Mouse (Mus musculus) heart, embryonic 11.5 days (tissue): ENCODE measurements around the gene Wdr43. TPM values are rescaled to one million over a fixed set of nuclear protein-coding genes. Genes with fewer than 3 reads are reported as not detected.
"Not testable (repeated sequence)": the region's sequence is repeated elsewhere in the genome, so short reads cannot be mapped to it uniquely, and the experiment has no call there.

Source experiments
- ATAC-seq: fragments of 200-750 bp; cut with Nextera tagmentation; replicated peaks from 2 replicates; pipeline ENCODE4 v1.8.0; 2017; ENCODE audit warnings: moderate library complexity; ENCODE audit not compliant: insufficient number of reproducible peaks, low FRiP score, low TSS enrichment
- H3K27ac ChIP-seq: fragments of 300-500 bp; sonication (generic); 2 replicates; pipeline ENCODE4 v1.5.1; 2014; ENCODE audit warnings: mild to moderate bottlenecking, low read depth, low read length
- H3K27me3 ChIP-seq: fragments of 300-500 bp; sonication (generic); 2 replicates; pipeline ENCODE4 v1.6.1; 2014; ENCODE audit warnings: mild to moderate bottlenecking, low read length, mixed read lengths; ENCODE audit not compliant: control insufficient read depth, insufficient read depth
- H3K36me3 ChIP-seq: fragments of 300-500 bp; sonication (generic); 2 replicates; pipeline ENCODE4 v1.6.1; 2014; ENCODE audit warnings: mild to moderate bottlenecking, low read length, moderate library complexity, mixed read lengths; ENCODE audit not compliant: control insufficient read depth, insufficient read depth
- H3K4me1 ChIP-seq: fragments of 300-500 bp; sonication (generic); 2 replicates; pipeline ENCODE4 v1.6.1; 2014; ENCODE audit warnings: low read length; ENCODE audit not compliant: control insufficient read depth, insufficient read depth
- H3K4me2 ChIP-seq: fragments of 300-500 bp; sonication (generic); 2 replicates; pipeline ENCODE4 v1.6.1; 2014; ENCODE audit warnings: mild to moderate bottlenecking, moderate library complexity
- H3K4me3 ChIP-seq: fragments of 300-500 bp; sonication (generic); 2 replicates; pipeline ENCODE4 v1.5.1; 2014; ENCODE audit warnings: low read depth, low read length
- H3K9ac ChIP-seq: fragments of 300-500 bp; sonication (generic); 2 replicates; pipeline ENCODE4 v1.6.1; 2014; ENCODE audit warnings: mild to moderate bottlenecking, low read depth, low read length, moderate library complexity
- H3K9me3 ChIP-seq: fragments of 300-500 bp; sonication (generic); replicated peaks from 2 replicates; pipeline ENCODE4 v1.6.1; 2016; ENCODE audit warnings: low read length; ENCODE audit not compliant: control insufficient read depth
- WGBS: fragments of 180-500 bp; shearing (Covaris S2); extraction: QIAGEN DNeasy Blood & Tissue Kit; methylation state at CpG from one replicate; pipeline ENCODE4 v1.1.7; 2014; ENCODE audit not compliant: insufficient replicate concordance; 5-methylcytosine and 5-hydroxymethylcytosine counted together
- polyA plus RNA-seq: library from polyadenylated mRNA; unstranded; fragments of >200 nt; fragmentation: Nextera tagmentation; extraction: Ambion mirVana; gene quantifications from 2 replicates; pipeline ENCODE4 v1.2.1, GENCODE M21; 2014

Wdr43 gene
- polyA plus RNA-seq, 1 experiment from 2014 or later = 54.4 TPM

GRCm38 (mm10) chr17:71631806-71632205, 16.1 kb downstream of the Wdr43 start:
- Histone ChIP-seq H3K4me1 (no peaks in the 10 kb centered on the region), H3K9me3 (no peaks in the 10 kb centered on the region), H3K4me3 (no peak overlapping the region), H3K9ac (no peak overlapping the region), H3K36me3 (peaks cover 25% of the 10 kb centered on the region), H3K27me3 (no peaks in the 10 kb centered on the region), H3K27ac (no peak overlapping the region), H3K4me2 (no peak overlapping the region)
- no peak for ATAC-seq
- WGBS = 90% methylated on average over 10 of the region's 10 CpGs

GRCm38 (mm10) chr17:71633350-71633749, 17.7 kb downstream of the Wdr43 start:
- Histone ChIP-seq H3K4me1 (no peaks in the 10 kb centered on the region), H3K4me3 (no peak overlapping the region), H3K4me2 (no peak overlapping the region), H3K27ac (no peak overlapping the region), H3K9me3 (no peaks in the 10 kb centered on the region), H3K36me3 (peaks cover 24% of the 10 kb centered on the region), H3K9ac (no peak overlapping the region), H3K27me3 (no peaks in the 10 kb centered on the region)
- no peak for ATAC-seq
- WGBS = 88% methylated on average over 8 of the region's 8 CpGs

GRCm38 (mm10) chr17:71636786-71637185, 21.1 kb downstream of the Wdr43 start:
- H3K36me3 ChIP-seq = peaks cover 30% of the 10 kb centered on the region

GRCm38 (mm10) chr17:71637750-71638265, 22.1 kb downstream of the Wdr43 start:
- 89% methylated on average over 4 of the region's 4 CpGs for WGBS
- no peak for ATAC-seq

More at GRCm38 (mm10) chr17:71636786-71637185, 21.1 kb downstream of the Wdr43 start:
- H3K4me3 ChIP-seq = no peak overlapping the region
- no peak overlapping the region for H3K9ac ChIP-seq
- H3K27me3 ChIP-seq = no peaks in the 10 kb centered on the region
- no peaks in the 10 kb centered on the region for H3K4me1 ChIP-seq
- H3K27ac ChIP-seq = no peak overlapping the region
- ATAC-seq = no peak
- H3K4me2 ChIP-seq = no peak overlapping the region
- no peaks in the 10 kb centered on the region for H3K9me3 ChIP-seq
- WGBS = 87% methylated on average over 8 of the region's 8 CpGs

GRCm38 (mm10) chr17:71639056-71639455, 23.4 kb downstream of the Wdr43 start:
- not testable (repeated sequence) for H3K4me1 ChIP-seq, H3K9ac ChIP-seq, H3K4me3 ChIP-seq, ATAC-seq, H3K4me2 ChIP-seq, H3K27me3 ChIP-seq, H3K27ac ChIP-seq, H3K9me3 ChIP-seq
- 85% methylated on average over 5 of the region's 5 CpGs for WGBS
- peaks cover 26% of the 10 kb centered on the region for H3K36me3 ChIP-seq

More at GRCm38 (mm10) chr17:71637750-71638265, 22.1 kb downstream of the Wdr43 start:
- Histone ChIP-seq H3K36me3 (peaks cover 33% of the 10 kb centered on the region), H3K9ac (no peak overlapping the region), H3K4me2 (no peak overlapping the region), H3K4me1 (no peaks in the 10 kb centered on the region), H3K9me3 (no peaks in the 10 kb centered on the region), H3K27me3 (no peaks in the 10 kb centered on the region), H3K4me3 (no peak overlapping the region), H3K27ac (no peak overlapping the region)

GRCm38 (mm10) chr17:71640421-71641085, 24.9 kb downstream of the Wdr43 start:
- no peak overlapping the region for H3K4me3 ChIP-seq
- H3K9ac ChIP-seq = no peak overlapping the region
- WGBS = 90% methylated on average over 9 of the region's 9 CpGs
- H3K27me3 ChIP-seq = no peaks in the 10 kb centered on the region
- no peak overlapping the region for H3K27ac ChIP-seq
- no peak for ATAC-seq
- H3K4me2 ChIP-seq = no peak overlapping the region
- peaks cover 27% of the 10 kb centered on the region for H3K36me3 ChIP-seq
- no peaks in the 10 kb centered on the region for H3K9me3 ChIP-seq
- H3K4me1 ChIP-seq = no peaks in the 10 kb centered on the region

GRCm38 (mm10) chr17:71642190-71642589, 26.5 kb downstream of the Wdr43 start:
- Histone ChIP-seq H3K27ac (no peak overlapping the region), H3K27me3 (no peaks in the 10 kb centered on the region), H3K36me3 (peaks cover 27% of the 10 kb centered on the region), H3K9ac (no peak overlapping the region), H3K4me1 (no peaks in the 10 kb centered on the region), H3K4me3 (no peak overlapping the region), H3K4me2 (no peak overlapping the region), H3K9me3 (no peaks in the 10 kb centered on the region)
- WGBS = 89% methylated on average over 3 of the region's 3 CpGs
- ATAC-seq = no peak

- H3K9ac ChIP-seq = no peak overlapping the region
- no peak overlapping the region for H3K4me3 ChIP-seq
- H3K4me1 ChIP-seq = no peaks in the 10 kb centered on the region
- H3K27me3 ChIP-seq = no peaks in the 10 kb centered on the region
- H3K36me3 ChIP-seq = peaks cover 18% of the 10 kb centered on the region
- no peak overlapping the region for H3K4me2 ChIP-seq
- ATAC-seq = no peak
- H3K9me3 ChIP-seq = no peaks in the 10 kb centered on the region
- no peak overlapping the region for H3K27ac ChIP-seq
- 94% methylated on average over 9 of the region's 9 CpGs for WGBS
Observed at GRCm38 (mm10) chr17:71650011-71650410, 34.3 kb downstream of the Wdr43 start.

- no peak overlapping the region for H3K27ac ChIP-seq
- H3K36me3 ChIP-seq = peaks cover 21% of the 10 kb centered on the region
- no peaks in the 10 kb centered on the region for H3K9me3 ChIP-seq
- no peak overlapping the region for H3K4me2 ChIP-seq
- 87% methylated on average over 2 of the region's 2 CpGs for WGBS
- H3K9ac ChIP-seq = no peak overlapping the region
- H3K27me3 ChIP-seq = no peaks in the 10 kb centered on the region
- no peak overlapping the region for H3K4me3 ChIP-seq
- no peak for ATAC-seq
- no peaks in the 10 kb centered on the region for H3K4me1 ChIP-seq
Observed at GRCm38 (mm10) chr17:71652495-71652894, 36.8 kb downstream of the Wdr43 start.
